Mouse (Mus musculus) small intestine, adult 2 months (tissue): ENCODE data around the gene Tctn3. TPM values are rescaled to one million over a fixed set of nuclear protein-coding genes. Genes with fewer than 3 reads are reported as not detected.

ENCODE experiments used
- H3K27ac ChIP-seq: fragments of 200-500 bp; 2 replicates; pipeline ENCODE4 v1.5.1; 2012; ENCODE audit warnings: low read depth, low read length, control low read depth, inconsistent platforms; ENCODE audit not compliant: insufficient read depth
- H3K27me3 ChIP-seq: fragments of 200-500 bp; 2 replicates; pipeline ENCODE4 v1.6.1; 2012; ENCODE audit warnings: mild to moderate bottlenecking, moderate library complexity, low read length, inconsistent platforms; ENCODE audit not compliant: control insufficient read depth, insufficient read depth
- H3K36me3 ChIP-seq: fragments of 200-500 bp; 2 replicates; pipeline ENCODE4 v1.6.1; 2012; ENCODE audit warnings: mild to moderate bottlenecking, low read length, control low read depth, inconsistent platforms; ENCODE audit not compliant: control insufficient read depth, insufficient read depth
- H3K4me1 ChIP-seq: fragments of 200-500 bp; 2 replicates; pipeline ENCODE4 v1.6.1; 2012; ENCODE audit warnings: low read length, inconsistent platforms, mixed read lengths; ENCODE audit not compliant: control insufficient read depth, insufficient read depth, insufficient read length
- H3K4me3 ChIP-seq: fragments of 200-500 bp; 2 replicates; pipeline ENCODE4 v1.5.1; 2012; ENCODE audit warnings: low read depth, mild to moderate bottlenecking, control low read depth, inconsistent platforms, low read length, moderate library complexity
- CTCF ChIP-seq: fragments of 200-500 bp; IDR thresholded peaks from 2 replicates; pipeline ENCODE4 v1.5.1; 2012; ENCODE audit warnings: low read depth, mild to moderate bottlenecking, control low read depth, inconsistent platforms, low read length, moderate library complexity, mixed read lengths; ENCODE audit not compliant: insufficient replicate concordance, insufficient read length; ENCODE audit errors: extremely low read depth
- POLR2A ChIP-seq: fragments of 200-500 bp; IDR thresholded peaks from 2 replicates; pipeline ENCODE4 v1.6.1; 2012; ENCODE audit warnings: low read depth, mild to moderate bottlenecking, control low read depth, inconsistent platforms, low read length, moderate library complexity
- WGBS: fragments of 180-500 bp; shearing (Covaris S2); methylation state at CpG from one replicate; pipeline ENCODE4 v1.1.7; 2018; 5-methylcytosine and 5-hydroxymethylcytosine counted together
- polyA plus RNA-seq: library from polyadenylated mRNA; depleted of rRNA; stranded (reverse); fragments of >200 nt; gene quantifications from 2 replicates; pipeline ENCODE4 v1.2.3, GENCODE M21; 2012

The Tctn3 gene
- polyA plus RNA-seq, 1 experiment: 4.0 TPM

DNA sequence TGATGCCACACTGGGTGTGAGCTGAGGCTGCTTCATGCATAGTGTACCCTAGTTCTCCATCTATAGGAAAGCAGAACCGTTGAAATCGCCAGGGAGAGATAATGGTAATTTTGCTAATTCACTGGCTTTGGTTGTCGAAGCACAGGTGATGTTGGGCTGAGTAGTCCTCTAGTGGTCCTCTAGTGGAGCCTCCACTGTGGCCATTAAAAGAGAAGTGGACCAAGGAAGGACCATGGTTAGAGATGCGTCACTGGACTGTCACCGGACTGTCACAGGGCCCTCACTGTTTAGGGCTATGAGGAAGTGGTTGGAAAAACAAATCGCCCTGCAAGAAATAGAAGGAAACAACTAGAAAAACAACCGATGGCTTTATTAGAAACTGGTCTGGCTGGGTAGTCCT is 25.6 kb upstream of the Tctn3 start:
- TF ChIP-seq POLR2A: no peak
- TF ChIP-seq CTCF: no peak
- H3K27ac ChIP-seq: peak overlapping the region; percentile 59
- no peak overlapping the region for H3K4me3 ChIP-seq
- no peaks in the 10 kb centered on the region for H3K36me3 ChIP-seq
- WGBS: 56% methylated on average over 7 of the region's 7 CpGs
- H3K4me1 ChIP-seq: peaks cover 2% of the 10 kb centered on the region; the same call in 1 of the 2 replicates
- H3K27me3 ChIP-seq: no peaks in the 10 kb centered on the region

DNA sequence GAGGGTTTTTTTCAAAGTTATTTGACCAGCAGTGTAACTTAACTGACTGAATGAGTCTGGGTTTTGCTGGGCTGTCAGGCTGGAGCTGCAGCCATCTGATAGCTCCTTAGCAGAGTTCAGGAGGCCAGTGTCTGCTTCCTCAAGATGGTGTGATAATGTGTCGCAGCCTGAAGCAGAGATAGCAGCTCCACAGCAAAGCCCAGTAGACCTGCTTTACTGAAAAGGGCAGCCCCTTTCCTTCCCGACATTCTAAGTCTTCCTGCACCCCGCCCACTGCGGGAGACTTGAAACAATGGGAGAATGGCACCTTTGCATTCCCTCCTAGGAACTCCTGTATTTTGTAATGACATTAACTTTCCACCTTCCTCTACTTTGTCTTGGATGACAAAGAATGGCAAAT is 25.1 kb upstream of the Tctn3 start:
- TF ChIP-seq POLR2A (no peak), CTCF (no peak)
- no peak overlapping the region for H3K4me3 ChIP-seq
- no peaks in the 10 kb centered on the region for H3K27me3 ChIP-seq
- no peaks in the 10 kb centered on the region for H3K36me3 ChIP-seq
- WGBS: 37% methylated on average over 4 of the region's 4 CpGs
- peak overlapping the region; percentile 41; the same call in 1 of the 2 replicates for H3K27ac ChIP-seq
- H3K4me1 ChIP-seq: peaks cover 2% of the 10 kb centered on the region; the same call in 1 of the 2 replicates

DNA sequence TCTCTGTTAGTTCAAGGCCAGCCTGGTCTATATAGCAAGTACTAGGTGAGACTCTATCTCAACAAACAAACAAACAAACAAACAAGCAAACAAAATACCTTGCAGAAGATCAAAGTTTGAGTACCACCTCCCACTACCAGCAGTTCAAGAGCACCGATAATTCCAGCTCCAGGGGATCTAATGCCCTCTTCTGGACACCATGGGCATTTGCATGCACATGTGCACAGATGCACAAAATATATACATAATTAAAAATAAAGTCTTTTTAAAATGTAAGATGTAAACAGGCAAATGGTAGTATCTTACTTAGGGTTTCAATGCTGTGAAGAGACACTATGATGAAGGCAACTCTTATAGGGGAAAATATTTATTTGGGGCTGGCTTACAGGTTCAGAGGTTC is 21.1 kb upstream of the Tctn3 start:
- Histone ChIP-seq H3K27ac (no peak overlapping the region), H3K4me1 (peaks cover 2% of the 10 kb centered on the region; the same call in 1 of the 2 replicates), H3K27me3 (no peaks in the 10 kb centered on the region; the same call in 1 of the 2 replicates), H3K4me3 (no peak overlapping the region), H3K36me3 (no peaks in the 10 kb centered on the region)
- WGBS: 71% methylated on average over 1 of the region's 1 CpGs
- TF ChIP-seq POLR2A (no peak), CTCF (peak; percentile 6; the same call in 1 of the 2 replicates)

DNA sequence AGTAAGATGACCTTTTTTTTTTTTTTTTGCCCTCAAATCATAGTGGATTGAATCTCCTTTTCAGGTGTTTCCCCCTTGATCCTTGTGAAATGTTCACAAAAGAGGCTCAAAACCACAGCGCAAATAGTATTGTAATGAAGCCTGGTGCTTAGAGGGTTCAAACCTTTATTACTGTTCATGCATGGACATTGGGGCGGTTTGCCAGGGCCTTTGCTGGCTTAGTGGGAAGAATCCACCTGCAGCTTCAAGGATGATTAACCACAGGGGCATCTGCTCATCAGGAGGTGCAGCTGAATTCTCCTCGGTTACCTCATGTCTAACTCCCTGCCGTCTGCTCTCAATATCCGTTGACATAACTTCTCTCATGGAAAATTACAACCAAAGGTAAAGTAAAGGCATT is 20.6 kb upstream of the Tctn3 start:
- Histone ChIP-seq H3K27ac (no peak overlapping the region), H3K4me1 (peaks cover 2% of the 10 kb centered on the region; the same call in 1 of the 2 replicates), H3K27me3 (no peaks in the 10 kb centered on the region; the same call in 1 of the 2 replicates), H3K4me3 (no peak overlapping the region), H3K36me3 (no peaks in the 10 kb centered on the region)
- no peak for TF ChIP-seq CTCF
- TF ChIP-seq POLR2A: no peak
- WGBS: 88% methylated on average over 5 of the region's 5 CpGs

DNA sequence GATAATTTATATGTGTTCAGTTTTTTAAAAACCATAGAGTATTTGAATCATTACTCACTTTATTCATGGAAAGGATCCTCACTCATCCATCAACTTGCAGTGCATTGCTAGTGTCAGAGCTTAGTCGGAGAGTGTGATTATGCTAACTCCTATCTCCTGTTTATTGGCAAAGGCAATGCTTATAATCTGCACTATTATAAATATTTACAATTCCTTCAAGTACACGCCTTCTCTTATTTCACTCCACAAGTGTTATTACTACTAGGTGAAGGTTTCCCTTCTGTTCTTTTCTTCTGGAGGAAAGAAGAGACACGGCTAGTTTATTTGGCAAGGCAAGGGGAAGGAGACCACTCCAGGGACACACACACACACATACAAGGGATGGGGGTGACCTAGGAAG is 20.2 kb upstream of the Tctn3 start:
- no peak overlapping the region for H3K4me3 ChIP-seq
- no peaks in the 10 kb centered on the region for H3K36me3 ChIP-seq
- H3K27ac ChIP-seq: no peak overlapping the region
- peaks cover 2% of the 10 kb centered on the region; the same call in 1 of the 2 replicates for H3K4me1 ChIP-seq
- whole genome bisulfite sequencing: 19% methylated on average over 3 of the region's 3 CpGs
- no peaks in the 10 kb centered on the region; the same call in 1 of the 2 replicates for H3K27me3 ChIP-seq
- TF ChIP-seq POLR2A (no peak), CTCF (no peak)

DNA sequence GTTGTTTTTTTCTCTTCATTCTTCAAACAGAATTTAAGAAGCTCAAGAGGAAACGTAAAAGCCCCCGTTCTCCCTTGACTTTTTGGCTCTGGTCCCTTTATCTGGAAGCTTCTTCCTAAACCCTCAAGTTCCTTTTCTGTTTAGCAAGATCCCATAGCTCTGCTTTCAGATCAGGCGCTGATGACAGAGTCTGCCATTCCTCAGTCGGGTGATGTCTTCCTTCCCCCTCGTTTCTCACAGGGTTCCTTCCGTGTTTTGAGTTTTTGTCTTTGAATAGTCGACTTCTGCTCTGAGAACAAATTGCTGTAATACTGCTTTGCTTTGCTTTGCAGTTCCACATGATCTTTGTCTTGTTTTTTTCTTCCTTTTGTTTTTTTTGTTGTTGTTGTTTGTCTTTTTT is 18.6 kb upstream of the Tctn3 start:
- TF ChIP-seq CTCF (no peak), POLR2A (no peak)
- Histone ChIP-seq H3K27ac (no peak overlapping the region; the same call in 1 of the 2 replicates), H3K4me1 (no peaks in the 10 kb centered on the region), H3K4me3 (no peak overlapping the region), H3K27me3 (no peaks in the 10 kb centered on the region; the same call in 1 of the 2 replicates), H3K36me3 (no peaks in the 10 kb centered on the region)
- WGBS: 65% methylated on average over 7 of the region's 7 CpGs

DNA sequence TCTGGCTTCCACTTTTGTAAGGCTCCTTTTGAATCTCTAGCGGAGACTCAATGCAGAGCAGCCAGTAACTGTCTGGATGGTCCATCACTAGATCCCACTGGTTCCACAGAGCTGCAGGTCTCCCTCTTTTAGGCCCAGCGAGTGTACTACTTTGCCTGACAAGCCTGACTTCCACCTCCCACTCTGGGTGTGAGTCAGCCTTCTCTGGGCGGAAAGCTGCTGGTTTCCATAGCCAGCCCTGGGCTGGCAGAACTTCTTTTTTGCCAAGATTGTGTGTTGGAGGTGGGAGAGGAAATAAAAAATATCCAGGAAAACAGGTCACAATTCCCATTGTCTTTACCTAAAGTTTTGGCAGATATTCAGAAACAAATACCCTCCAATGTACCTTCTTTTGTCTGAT is 18.1 kb upstream of the Tctn3 start:
- TF ChIP-seq POLR2A (no peak), CTCF (no peak)
- Histone ChIP-seq H3K27me3 (no peaks in the 10 kb centered on the region; the same call in 1 of the 2 replicates), H3K36me3 (no peaks in the 10 kb centered on the region), H3K27ac (no peak overlapping the region; the same call in 1 of the 2 replicates), H3K4me1 (no peaks in the 10 kb centered on the region), H3K4me3 (no peak overlapping the region)
- WGBS: 81% methylated on average over 3 of the region's 3 CpGs
